Mouse (Mus musculus) heart, embryonic 12.5 days (tissue): ENCODE measurements at regions not wholly inside any gene's neighbourhood (a gene's known extent, or its start where the extent isn't known, plus 50 kb on each side); places are given as distances from the start of the nearest gene placed in this dataset.

ENCODE experiments used
- ATAC-seq: fragments of 200-750 bp; cut with Nextera tagmentation; 2 replicates; pipeline ENCODE4 v1.8.0; 2017; ENCODE audit warnings: moderate TSS enrichment, moderate library complexity; ENCODE audit not compliant: insufficient number of reproducible peaks, low FRiP score
- H3K27ac ChIP-seq: fragments of 300-500 bp; sonication (generic); 2 replicates; pipeline ENCODE4 v1.5.1; 2016; ENCODE audit warnings: mild to moderate bottlenecking, moderate library complexity; ENCODE audit not compliant: poor library complexity, severe bottlenecking
- H3K27me3 ChIP-seq: fragments of 300-500 bp; sonication (generic); replicated peaks from 2 replicates; pipeline ENCODE4 v1.6.1; 2016; ENCODE audit warnings: mild to moderate bottlenecking, moderate library complexity
- H3K36me3 ChIP-seq: fragments of 300-500 bp; sonication (generic); 2 replicates; pipeline ENCODE4 v1.6.1; 2016; ENCODE audit warnings: mild to moderate bottlenecking, moderate library complexity
- H3K4me1 ChIP-seq: fragments of 300-500 bp; sonication (generic); replicated peaks from 2 replicates; pipeline ENCODE4 v1.6.1; 2016; ENCODE audit warnings: mild to moderate bottlenecking
- H3K4me2 ChIP-seq: fragments of 300-500 bp; sonication (generic); 2 replicates; pipeline ENCODE4 v1.6.1; 2016; ENCODE audit warnings: mild to moderate bottlenecking, moderate library complexity
- H3K4me3 ChIP-seq: fragments of 300-500 bp; sonication (generic); 2 replicates; pipeline ENCODE4 v1.5.1; 2016; ENCODE audit warnings: mild to moderate bottlenecking
- H3K9ac ChIP-seq: fragments of 300-500 bp; sonication (generic); 2 replicates; pipeline ENCODE4 v1.6.1; 2016; ENCODE audit warnings: mild to moderate bottlenecking, moderate library complexity
- H3K9me3 ChIP-seq: fragments of 300-500 bp; sonication (generic); replicated peaks from 2 replicates; pipeline ENCODE4 v1.6.1; 2016; ENCODE audit warnings: mild to moderate bottlenecking, moderate library complexity
- WGBS: fragments of 180-500 bp; shearing (Covaris S2); methylation state at CpG from one replicate; pipeline ENCODE4 v1.1.7; 2016; 5-methylcytosine and 5-hydroxymethylcytosine counted together

- H3K27ac ChIP-seq: no peak overlapping the region
- no peaks in the 10 kb centered on the region for H3K9me3 ChIP-seq
- peaks cover 18% of the 10 kb centered on the region for H3K4me1 ChIP-seq
- WGBS: 88% methylated on average over 4 of the region's 4 CpGs
- H3K4me3 ChIP-seq: no peak overlapping the region
- no peak for ATAC-seq
- H3K27me3 ChIP-seq: no peaks in the 10 kb centered on the region
- H3K4me2 ChIP-seq: no peak overlapping the region
- H3K36me3 ChIP-seq: no peaks in the 10 kb centered on the region
- H3K9ac ChIP-seq: no peak overlapping the region
These were observed 61.0 kb upstream of the Nfe2l2 start for GRCm38 (mm10) chr2:75765403-75765802.

- Histone ChIP-seq H3K27me3 (no peaks in the 10 kb centered on the region), H3K9ac (no peak overlapping the region), H3K36me3 (no peaks in the 10 kb centered on the region), H3K4me2 (no peak overlapping the region), H3K4me3 (no peak overlapping the region), H3K4me1 (peaks cover 16% of the 10 kb centered on the region), H3K27ac (peak overlapping the region; percentile 4; the same call in 1 of the 2 replicates), H3K9me3 (no peaks in the 10 kb centered on the region)
- peak; percentile 66 for ATAC-seq
- 27% methylated on average over 3 of the region's 3 CpGs for WGBS
These were observed 58.8 kb upstream of the Nfe2l2 start for GRCm38 (mm10) chr2:75763252-75763651.

GRCm38 (mm10) chr2:75762030-75762429 lies 57.6 kb upstream of the Nfe2l2 start:
- Histone ChIP-seq H3K9me3 (no peaks in the 10 kb centered on the region), H3K9ac (no peak overlapping the region), H3K36me3 (no peaks in the 10 kb centered on the region), H3K27me3 (no peaks in the 10 kb centered on the region), H3K4me2 (no peak overlapping the region), H3K4me1 (peaks cover 14% of the 10 kb centered on the region), H3K27ac (no peak overlapping the region), H3K4me3 (no peak overlapping the region)
- WGBS: 81% methylated on average over 5 of the region's 5 CpGs
- ATAC-seq: no peak

- H3K9me3 ChIP-seq: no peaks in the 10 kb centered on the region
- peaks cover 12% of the 10 kb centered on the region for H3K4me1 ChIP-seq
- no peak overlapping the region for H3K4me2 ChIP-seq
- ATAC-seq: no peak
- H3K27ac ChIP-seq: no peak overlapping the region
- 84% methylated on average over 9 of the region's 9 CpGs for WGBS
- H3K36me3 ChIP-seq: no peaks in the 10 kb centered on the region
- H3K9ac ChIP-seq: no peak overlapping the region
- no peak overlapping the region for H3K4me3 ChIP-seq
- H3K27me3 ChIP-seq: no peaks in the 10 kb centered on the region
These were observed 57.2 kb upstream of the Nfe2l2 start for GRCm38 (mm10) chr2:75761626-75762025.

- no peaks in the 10 kb centered on the region for H3K9me3 ChIP-seq
- H3K4me3 ChIP-seq: no peak overlapping the region
- H3K36me3 ChIP-seq: no peaks in the 10 kb centered on the region
- no peak for ATAC-seq
- 85% methylated on average over 11 of the region's 11 CpGs for WGBS
- no peak overlapping the region for H3K4me2 ChIP-seq
- no peaks in the 10 kb centered on the region for H3K27me3 ChIP-seq
- no peak overlapping the region for H3K9ac ChIP-seq
- peaks cover 10% of the 10 kb centered on the region for H3K4me1 ChIP-seq
- no peak overlapping the region for H3K27ac ChIP-seq
These were observed 54.9 kb upstream of the Nfe2l2 start for GRCm38 (mm10) chr2:75759196-75759885.

- Histone ChIP-seq H3K4me3 (no peak overlapping the region), H3K27ac (no peak overlapping the region), H3K9ac (no peak overlapping the region), H3K9me3 (no peaks in the 10 kb centered on the region), H3K4me2 (no peak overlapping the region), H3K27me3 (no peaks in the 10 kb centered on the region), H3K4me1 (peaks cover 5% of the 10 kb centered on the region), H3K36me3 (no peaks in the 10 kb centered on the region)
- ATAC-seq: no peak
- 84% methylated on average over 6 of the region's 6 CpGs for WGBS
These were observed 53.8 kb upstream of the Nfe2l2 start for GRCm38 (mm10) chr2:75758277-75758676.

GRCm38 (mm10) chr2:75756704-75757638 lies 52.5 kb upstream of the Nfe2l2 start:
- Histone ChIP-seq H3K27me3 (no peaks in the 10 kb centered on the region), H3K4me2 (no peak overlapping the region), H3K36me3 (no peaks in the 10 kb centered on the region), H3K9me3 (no peaks in the 10 kb centered on the region), H3K27ac (no peak overlapping the region), H3K9ac (no peak overlapping the region), H3K4me1 (no peaks in the 10 kb centered on the region), H3K4me3 (no peak overlapping the region)
- no peak for ATAC-seq
- WGBS: 62% methylated on average over 16 of the region's 16 CpGs

- no peaks in the 10 kb centered on the region for H3K36me3 ChIP-seq
These were observed 50.2 kb upstream of the Nfe2l2 start for GRCm38 (mm10) chr2:75754606-75755005.

More at GRCm38 (mm10) chr2:75754606-75755005, 50.2 kb upstream of the Nfe2l2 start:
- no peaks in the 10 kb centered on the region for H3K9me3 ChIP-seq
- no peak overlapping the region for H3K9ac ChIP-seq
- no peak overlapping the region for H3K4me3 ChIP-seq
- no peaks in the 10 kb centered on the region for H3K4me1 ChIP-seq
- no peak for ATAC-seq
- no peaks in the 10 kb centered on the region for H3K27me3 ChIP-seq
- no peak overlapping the region for H3K27ac ChIP-seq
- WGBS: 87% methylated on average over 7 of the region's 7 CpGs
- H3K4me2 ChIP-seq: no peak overlapping the region
